Comparison of ENCODE assay signal across 21 mouse cellular contexts in the genomic region with DNA sequence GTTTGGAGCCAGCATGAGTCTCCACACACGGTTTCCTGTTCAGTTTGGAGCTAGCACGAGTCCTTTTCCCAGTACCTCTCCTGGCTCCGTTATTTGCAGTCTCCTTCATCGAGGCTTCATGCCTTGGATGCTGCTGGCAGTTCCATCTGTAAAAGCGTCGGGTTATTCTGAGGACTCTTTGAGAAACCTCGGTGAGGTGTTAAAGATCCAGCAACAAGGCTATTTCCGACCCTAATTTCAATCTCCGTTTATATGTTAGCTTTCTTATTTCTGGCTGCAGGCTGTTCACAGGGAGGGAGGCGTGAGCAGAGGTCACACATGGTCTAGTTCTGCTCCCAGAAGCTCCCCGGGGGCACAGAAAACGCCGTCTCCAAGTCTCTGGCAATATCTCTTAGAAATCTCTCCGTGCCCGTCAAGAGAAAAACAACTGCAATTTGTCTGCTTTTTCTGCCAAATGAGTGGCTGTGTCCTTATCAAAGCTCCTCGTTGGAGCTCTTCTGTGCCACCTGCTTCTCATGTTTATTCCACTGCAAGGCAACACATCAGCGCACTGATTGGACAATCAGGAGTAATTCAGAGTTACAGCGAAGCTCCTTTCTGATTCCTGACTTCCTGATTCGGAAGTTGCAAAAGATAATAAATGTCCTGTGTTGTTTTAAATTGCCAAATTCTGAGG.
A peak's percentile ranks its signal among the peaks of the same experiment; 100 is the strongest.
DNase-seq lines count a peak whose midpoint lies in the region; ATAC-seq and TF ChIP-seq lines count a peak whose summit lies in the region.
"Had no signal": no experiment of that assay in that cellular context is flagged by ENCODE, and none has a peak within 500 bp of the region (broad histone marks: within the 10 kb centered on the region; RNA-seq: fewer than 3 reads in every experiment).

No protein-coding gene starts in this region.

- H3K9ac ChIP-seq in hindbrain, postnatal 0 days (replicated peaks; ENCODE audit: low read length), result 0 out of 2 replicates have a peak overlapping the region, but pooled peaks have one; percentile 29
- H3K9ac ChIP-seq: hindbrain, embryonic 15.5 days; liver, embryonic 15.5 days; midbrain, embryonic 13.5 days had no signal

- intact Hi-C loops in left cerebral cortex, adult 2 months (cut with DNase I), result loop anchor here (2.0 kb wide), 1 partner anchor 63 kb away; no protein-coding TSS in a partner anchor
- intact Hi-C loops in left cerebral cortex, postnatal 10 days (cut with DNase I), result no loop called here

- peak; percentile 36 for ATAC-seq in frontal cortex, adult (ENCODE audit: low TSS enrichment)
- no peak for ATAC-seq in hindbrain, postnatal 0 days
- ATAC-seq: lung, postnatal 0 days; midbrain, embryonic 13.5 days had no signal

- no peak overlapping the region for H3K4me3 ChIP-seq in left cerebral cortex, adult 2 months
- H3K4me3 ChIP-seq in hindbrain, postnatal 0 days (ENCODE audit: low read length), result no peak overlapping the region
- H3K4me3 ChIP-seq: embryonic facial prominence, embryonic 10.5 days; hindbrain, embryonic 15.5 days; liver, embryonic 15.5 days; midbrain, embryonic 13.5 days had no signal

- H3K4me2 ChIP-seq in hindbrain, postnatal 0 days (ENCODE audit: low read depth, low read length), result no peak overlapping the region
- H3K4me2 ChIP-seq: heart, embryonic 11.5 days; hindbrain, embryonic 15.5 days; liver, embryonic 15.5 days; midbrain, embryonic 13.5 days had no signal

- peak overlapping the region; percentile 75 for H3K27ac ChIP-seq in left cerebral cortex, adult 2 months
- H3K27ac ChIP-seq in hindbrain, postnatal 0 days, result no peak overlapping the region
- H3K27ac ChIP-seq: embryonic facial prominence, embryonic 10.5 days; hindbrain, embryonic 15.5 days; liver, embryonic 15.5 days; midbrain, embryonic 13.5 days; stomach, postnatal 0 days had no signal

- DNase-seq in adrenal gland, postnatal 10 days, result peak; percentile 25
- DNase-seq in adrenal gland, adult 8-10 months, result no peak
- no peak for DNase-seq in frontal cortex, postnatal 10 days (ENCODE audit: low spot score in 2 of 2)
- no peak for DNase-seq in left cerebral cortex, adult 2 months (ENCODE audit: extremely low spot score in 1 of 2, low spot score in 2 of 2)
- no peak for DNase-seq in left cerebral cortex, postnatal 10 days (ENCODE audit: extremely low spot score in 1 of 2, low spot score in 2 of 2)
- peak; percentile 13 for DNase-seq in hindbrain, postnatal 0 days (ENCODE audit: low spot score)
- DNase-seq in ovary, postnatal 14 days (ENCODE audit: low spot score), result no peak
- DNase-seq: adrenal gland, adult 2 months; cerebellum, postnatal 25 days; kidney, adult 18-20 months; kidney, postnatal 10 days; right cerebral cortex, postnatal 25 days; thymus, postnatal 25 days had no signal

- H3K36me3 ChIP-seq in hindbrain, postnatal 0 days (ENCODE audit: insufficient read depth, low read length), result no peaks in the 10 kb centered on the region
- H3K36me3 ChIP-seq: embryonic facial prominence, embryonic 10.5 days; hindbrain, embryonic 15.5 days; liver, embryonic 15.5 days; midbrain, embryonic 13.5 days had no signal

- no peak for TF ChIP-seq CTCF in left cerebral cortex, adult 2 months (IDR thresholded peaks at IDR 0.05)
- TF ChIP-seq CTCF in hindbrain, postnatal 0 days (IDR thresholded peaks at IDR 0.05; ENCODE audit: low read depth), result no peak

- no peaks in the 10 kb centered on the region for H3K27me3 ChIP-seq in hindbrain, postnatal 0 days (ENCODE audit: insufficient read depth, low read length)
- H3K27me3 ChIP-seq: hindbrain, embryonic 15.5 days; liver, embryonic 15.5 days; midbrain, embryonic 13.5 days had no signal

- 43% methylated on average over 19 of the region's 19 CpGs for WGBS in hindbrain, postnatal 0 days

- no peaks in the 10 kb centered on the region for H3K9me3 ChIP-seq in hindbrain, postnatal 0 days (ENCODE audit: low read length)
- H3K9me3 ChIP-seq: embryonic facial prominence, embryonic 10.5 days; hindbrain, embryonic 15.5 days; liver, embryonic 15.5 days; midbrain, embryonic 13.5 days had no signal

- H3K4me1 ChIP-seq in hindbrain, postnatal 0 days (ENCODE audit: insufficient read depth, low read length), result no peaks in the 10 kb centered on the region
- H3K4me1 ChIP-seq: liver, embryonic 15.5 days; midbrain, embryonic 13.5 days had no signal

Comparison
In these comparisons a context has a peak if more than half of its experiments do, and no peak if none do; other contexts are left out.
1. DNase-seq: peak in adrenal gland, postnatal 10 days (single experiment) and hindbrain, postnatal 0 days (single experiment); none in adrenal gland, adult 8-10 months (single experiment), frontal cortex, postnatal 10 days (0 of 2), left cerebral cortex, adult 2 months (0 of 2), left cerebral cortex, postnatal 10 days (0 of 2) and ovary, postnatal 14 days (single experiment).